20 mouse cellular contexts compared by ENCODE assay signal in genomic region chr16:18554721-18555120, GRCm38 (mm10). TPM values are rescaled to one million over a fixed set of nuclear protein-coding genes. Genes with fewer than 3 reads are reported as not detected.
DNase-seq lines count a peak whose midpoint lies in the region; ATAC-seq lines count a peak whose summit lies in the region.
"Had no signal": no experiment of that assay in that cellular context is flagged by ENCODE, and none has a peak within 500 bp of the region (broad histone marks: within the 10 kb centered on the region; RNA-seq: fewer than 3 reads in every experiment).

No protein-coding gene starts in this region.

- H3K27me3 ChIP-seq in forebrain, embryonic 10.5 days (ENCODE audit: poor library complexity, severe bottlenecking), result no peaks in the 10 kb centered on the region
- H3K27me3 ChIP-seq in forebrain, embryonic 15.5 days, result no peaks in the 10 kb centered on the region
- H3K27me3 ChIP-seq in embryonic facial prominence, embryonic 13.5 days, result no peaks in the 10 kb centered on the region
- H3K27me3 ChIP-seq in limb, embryonic 15.5 days, result no peaks in the 10 kb centered on the region
- no peaks in the 10 kb centered on the region for H3K27me3 ChIP-seq in midbrain, embryonic 15.5 days (replicated peaks)
- H3K27me3 ChIP-seq: CH12.LX; embryonic facial prominence, embryonic 15.5 days; midbrain, embryonic 13.5 days had no signal

- H3K9ac ChIP-seq in forebrain, embryonic 15.5 days (replicated peaks), result no peak overlapping the region
- no peak overlapping the region for H3K9ac ChIP-seq in embryonic facial prominence, embryonic 13.5 days
- H3K9ac ChIP-seq in limb, embryonic 15.5 days, result no peak overlapping the region
- H3K9ac ChIP-seq in midbrain, embryonic 15.5 days, result no peak overlapping the region
- H3K9ac ChIP-seq: embryonic facial prominence, embryonic 15.5 days; heart, embryonic 15.5 days; midbrain, embryonic 13.5 days; neural tube, embryonic 13.5 days had no signal

- H3K4me2 ChIP-seq in forebrain, embryonic 15.5 days (replicated peaks), result no peak overlapping the region
- no peak overlapping the region for H3K4me2 ChIP-seq in embryonic facial prominence, embryonic 13.5 days
- H3K4me2 ChIP-seq in limb, embryonic 15.5 days, result no peak overlapping the region
- H3K4me2 ChIP-seq in midbrain, embryonic 15.5 days, result no peak overlapping the region
- H3K4me2 ChIP-seq: embryonic facial prominence, embryonic 15.5 days; heart, embryonic 15.5 days; liver, embryonic 11.5 days; midbrain, embryonic 13.5 days; neural tube, embryonic 13.5 days had no signal

- no peaks in the 10 kb centered on the region for H3K36me3 ChIP-seq in forebrain, embryonic 10.5 days (replicated peaks)
- no peaks in the 10 kb centered on the region for H3K36me3 ChIP-seq in forebrain, embryonic 15.5 days
- H3K36me3 ChIP-seq in embryonic facial prominence, embryonic 13.5 days, result no peaks in the 10 kb centered on the region
- no peaks in the 10 kb centered on the region for H3K36me3 ChIP-seq in limb, embryonic 15.5 days
- H3K36me3 ChIP-seq in midbrain, embryonic 15.5 days (replicated peaks), result no peaks in the 10 kb centered on the region
- H3K36me3 ChIP-seq: embryonic facial prominence, embryonic 15.5 days; heart, embryonic 15.5 days; midbrain, embryonic 13.5 days; neural tube, embryonic 13.5 days had no signal

- no peak for DNase-seq in forebrain, embryonic 10.5 days (ENCODE audit: extremely low spot score, low spot score)
- peak; percentile 28 for DNase-seq in thymus, postnatal 14 days
- no peak for DNase-seq in thymus, postnatal 36 days
- no peak for DNase-seq in spleen, postnatal 4 days (ENCODE audit: low spot score in 2 of 2)
- DNase-seq: adrenal gland, postnatal 36 days; cerebellum, adult 8-10 months; kidney, adult 11 months; lung, adult 18-20 months; lung, postnatal 14 days had no signal

- H3K27ac ChIP-seq in forebrain, embryonic 10.5 days, result peak overlapping the region; percentile 71
- H3K27ac ChIP-seq in forebrain, embryonic 15.5 days (replicated peaks), result no peak overlapping the region
- peak overlapping the region; percentile 78 for H3K27ac ChIP-seq in embryonic facial prominence, embryonic 13.5 days
- H3K27ac ChIP-seq in limb, embryonic 15.5 days, result peak overlapping the region; percentile 47
- H3K27ac ChIP-seq in midbrain, embryonic 15.5 days, result no peak overlapping the region
- H3K27ac ChIP-seq: heart, embryonic 15.5 days; hindbrain, postnatal 0 days; midbrain, embryonic 13.5 days; neural tube, embryonic 13.5 days had no signal

- no peak for ATAC-seq in forebrain, embryonic 15.5 days (replicated peaks)
- no peak for ATAC-seq in embryonic facial prominence, embryonic 13.5 days (ENCODE audit: insufficient number of reproducible peaks, insufficient read depth, low FRiP score, low TSS enrichment, low read depth)
- ATAC-seq in limb, embryonic 15.5 days (ENCODE audit: insufficient number of reproducible peaks, low FRiP score, low TSS enrichment, low read depth), result no peak
- ATAC-seq in midbrain, embryonic 15.5 days (replicated peaks), result no peak
- ATAC-seq: hindbrain, postnatal 0 days; midbrain, embryonic 13.5 days had no signal

- peaks cover 51% of the 10 kb centered on the region for H3K4me1 ChIP-seq in forebrain, embryonic 10.5 days
- H3K4me1 ChIP-seq in forebrain, embryonic 15.5 days, result no peaks in the 10 kb centered on the region
- H3K4me1 ChIP-seq in embryonic facial prominence, embryonic 13.5 days, result peaks cover 37% of the 10 kb centered on the region
- H3K4me1 ChIP-seq in limb, embryonic 15.5 days, result peaks cover 20% of the 10 kb centered on the region
- no peaks in the 10 kb centered on the region for H3K4me1 ChIP-seq in midbrain, embryonic 15.5 days

- no peak overlapping the region for H3K4me3 ChIP-seq in forebrain, embryonic 10.5 days
- H3K4me3 ChIP-seq in forebrain, embryonic 15.5 days, result no peak overlapping the region
- no peak overlapping the region for H3K4me3 ChIP-seq in embryonic facial prominence, embryonic 13.5 days
- no peak overlapping the region for H3K4me3 ChIP-seq in limb, embryonic 15.5 days
- H3K4me3 ChIP-seq in midbrain, embryonic 15.5 days, result no peak overlapping the region
- H3K4me3 ChIP-seq: embryonic facial prominence, embryonic 15.5 days; heart, embryonic 15.5 days; midbrain, embryonic 13.5 days; neural tube, embryonic 13.5 days had no signal

- WGBS in forebrain, embryonic 10.5 days, result 71% methylated on average over 2 of the region's 2 CpGs
- WGBS in forebrain, embryonic 15.5 days, result 73% methylated on average over 2 of the region's 2 CpGs
- WGBS in embryonic facial prominence, embryonic 13.5 days, result 19% methylated on average over 2 of the region's 2 CpGs
- WGBS in limb, embryonic 15.5 days, result 27% methylated on average over 2 of the region's 2 CpGs
- WGBS in midbrain, embryonic 15.5 days, result 61% methylated on average over 2 of the region's 2 CpGs

- no peaks in the 10 kb centered on the region for H3K9me3 ChIP-seq in forebrain, embryonic 10.5 days
- no peaks in the 10 kb centered on the region for H3K9me3 ChIP-seq in forebrain, embryonic 15.5 days
- H3K9me3 ChIP-seq in embryonic facial prominence, embryonic 13.5 days, result no peaks in the 10 kb centered on the region
- no peaks in the 10 kb centered on the region for H3K9me3 ChIP-seq in limb, embryonic 15.5 days
- H3K9me3 ChIP-seq in midbrain, embryonic 15.5 days, result no peaks in the 10 kb centered on the region
- H3K9me3 ChIP-seq: embryonic facial prominence, embryonic 15.5 days; heart, embryonic 15.5 days; midbrain, embryonic 13.5 days; neural tube, embryonic 13.5 days had no signal

RNA-seq across cellular contexts. Expression of gene Tbx1, which starts 35.8 kb away (rescaled TPM):
- 0.95 and 1.1 TPM in 2 replicates for polyA plus RNA-seq in forebrain, embryonic 10.5 days (2016; fragmentation: Nextera tagmentation; extraction: Ambion mirVana)
- 0.70 and 0.93 TPM in 2 replicates for polyA plus RNA-seq in forebrain, embryonic 15.5 days (2015; fragmentation: Nextera tagmentation; extraction: Ambion mirVana)
- polyA plus RNA-seq in embryonic facial prominence, embryonic 13.5 days (2015; fragmentation: Nextera tagmentation; extraction: Ambion mirVana), result 7.9 and 8.3 TPM in 2 replicates
- polyA plus RNA-seq in limb, embryonic 15.5 days (2015; fragmentation: Nextera tagmentation; extraction: Ambion mirVana), result 6.0 and 6.4 TPM in 2 replicates
- polyA plus RNA-seq in midbrain, embryonic 15.5 days (2015; fragmentation: Nextera tagmentation; extraction: Ambion mirVana), result 0.80 and 0.98 TPM in 2 replicates

RNA-seq across cellular contexts. Expression of gene Rtl10, which starts 56.0 kb away (rescaled TPM):
- polyA plus RNA-seq in forebrain, embryonic 10.5 days (2016; fragmentation: Nextera tagmentation; extraction: Ambion mirVana), result 2.3 and 3.1 TPM in 2 replicates
- polyA plus RNA-seq in forebrain, embryonic 15.5 days (2015; fragmentation: Nextera tagmentation; extraction: Ambion mirVana), result 3.4 and 3.5 TPM in 2 replicates
- 5.4 and 5.5 TPM in 2 replicates for polyA plus RNA-seq in embryonic facial prominence, embryonic 13.5 days (2015; fragmentation: Nextera tagmentation; extraction: Ambion mirVana)
- polyA plus RNA-seq in limb, embryonic 15.5 days (2015; fragmentation: Nextera tagmentation; extraction: Ambion mirVana), result 3.4 and 4.2 TPM in 2 replicates
- polyA plus RNA-seq in midbrain, embryonic 15.5 days (2015; fragmentation: Nextera tagmentation; extraction: Ambion mirVana), result 4.4 and 5.5 TPM in 2 replicates

RNA-seq across cellular contexts. Expression of gene Gnb1l, which starts 56.2 kb away (rescaled TPM):
- 17.2 and 22.5 TPM in 2 replicates for polyA plus RNA-seq in forebrain, embryonic 10.5 days (2016; fragmentation: Nextera tagmentation; extraction: Ambion mirVana)
- 16.0 and 16.4 TPM in 2 replicates for polyA plus RNA-seq in forebrain, embryonic 15.5 days (2015; fragmentation: Nextera tagmentation; extraction: Ambion mirVana)
- 19.7 and 20.3 TPM in 2 replicates for polyA plus RNA-seq in embryonic facial prominence, embryonic 13.5 days (2015; fragmentation: Nextera tagmentation; extraction: Ambion mirVana)
- 20.5 and 20.9 TPM in 2 replicates for polyA plus RNA-seq in limb, embryonic 15.5 days (2015; fragmentation: Nextera tagmentation; extraction: Ambion mirVana)
- polyA plus RNA-seq in midbrain, embryonic 15.5 days (2015; fragmentation: Nextera tagmentation; extraction: Ambion mirVana), result 18.1 and 20.0 TPM in 2 replicates

Comparison
In these comparisons a context has a peak if more than half of its experiments do, and no peak if none do; other contexts are left out.
1. H3K27ac ChIP-seq: peak in forebrain, embryonic 10.5 days (single experiment), embryonic facial prominence, embryonic 13.5 days (single experiment) and limb, embryonic 15.5 days (single experiment); none in forebrain, embryonic 15.5 days (single experiment) and midbrain, embryonic 15.5 days (single experiment).